Mouse (Mus musculus) ES-Bruce4 (cell line): ENCODE measurements around the gene Ptprg.

Source experiments
- CTCF ChIP-seq: IDR thresholded peaks from one replicate; pipeline ENCODE4 v1.8.1; 2011; ENCODE audit warnings: low read depth, low read length
- EP300 ChIP-seq: IDR thresholded peaks from 2 replicates; pipeline ENCODE4 v1.6.1; 2011; ENCODE audit warnings: low read depth, low read length; ENCODE audit not compliant: insufficient read depth
- POLR2A ChIP-seq: IDR thresholded peaks from one replicate; pipeline ENCODE4 v1.8.1; 2011; ENCODE audit warnings: low read length; ENCODE audit not compliant: insufficient read depth

DNA sequence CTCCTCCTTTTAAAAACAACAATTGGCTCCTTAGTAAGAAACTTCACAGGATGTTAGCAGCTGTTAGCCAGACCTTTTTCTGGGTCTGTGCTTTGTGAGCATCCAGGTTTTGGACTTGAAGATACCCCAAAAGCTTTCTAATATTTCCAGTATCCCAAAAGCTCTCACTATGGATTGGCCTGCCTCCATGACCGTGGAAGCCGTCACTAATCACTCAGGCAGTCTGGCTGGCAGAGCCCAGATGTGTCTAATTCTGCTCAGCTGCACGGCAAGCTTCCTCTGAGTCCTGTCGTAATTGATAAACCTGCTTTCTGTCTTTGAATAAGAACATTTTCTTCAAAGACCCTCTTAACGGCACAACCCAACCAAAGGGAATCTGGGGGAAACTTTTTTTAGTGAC, 312.0 kb downstream of the Ptprg start:
- TF ChIP-seq POLR2A (no peak), EP300 (no peak), CTCF (no peak)
